Mouse (Mus musculus) brain, embryonic 14.5 days (tissue): ENCODE measurements at regions not wholly inside any gene's neighbourhood (a gene's known extent, or its start where the extent isn't known, plus 50 kb on each side); places are given as distances from the start of the nearest gene placed in this dataset.

Experiments used
- DNase-seq: peaks from one replicate; pipeline ENCODE4 v3.0.0-alpha.2; 2011; ENCODE audit warnings: low read depth
- CTCF ChIP-seq: fragments of 200-500 bp; IDR thresholded peaks from 2 replicates; pipeline ENCODE4 v1.5.1; 2012; ENCODE audit warnings: inconsistent platforms, mild to moderate bottlenecking, moderate library complexity, borderline replicate concordance; ENCODE audit not compliant: insufficient read depth, insufficient read length; ENCODE audit errors: extremely low read depth
- POLR2A ChIP-seq: fragments of 200-500 bp; IDR thresholded peaks from 2 replicates; pipeline ENCODE4 v1.6.1; 2012; ENCODE audit warnings: mild to moderate bottlenecking, inconsistent platforms, borderline replicate concordance; ENCODE audit not compliant: poor library complexity, insufficient read depth, insufficient read length, severe bottlenecking; ENCODE audit errors: extremely low read depth

GRCm38 (mm10) chr1:29509615-29510131 lies 729.6 kb upstream of the Gm597 start:
- DNase-seq = peak; percentile 34

More at GRCm38 (mm10) chr1:29509615-29510131, 729.6 kb upstream of the Gm597 start:
- no peak for TF ChIP-seq CTCF
- TF ChIP-seq POLR2A = no peak
